In the genomic region with DNA sequence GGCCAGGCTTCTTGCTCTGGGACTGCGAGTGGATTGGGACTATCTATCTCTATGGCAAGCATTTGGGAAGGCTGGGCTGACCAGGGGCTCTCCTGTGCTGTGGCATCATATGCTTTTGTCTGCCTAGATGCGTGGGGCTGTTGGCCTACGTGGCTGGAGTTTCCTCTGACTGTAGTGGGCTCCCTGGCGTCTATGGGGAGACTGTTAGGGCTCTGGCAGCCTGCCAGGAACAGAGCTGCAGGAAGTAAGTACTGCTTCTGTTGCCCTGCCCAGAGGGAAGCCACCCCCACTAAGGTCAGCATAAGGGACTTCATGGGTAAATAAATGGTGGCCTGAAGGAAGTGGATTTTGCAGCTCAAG, we compare ENCODE assay signal across 8 mouse cellular contexts. TPM values are rescaled to one million over a fixed set of nuclear protein-coding genes. Genes with fewer than 3 reads are reported as not detected.
A peak's percentile ranks its signal among the peaks of the same experiment; 100 is the strongest.
DNase-seq lines count a peak whose midpoint lies in the region; ATAC-seq and TF ChIP-seq lines count a peak whose summit lies in the region.

No protein-coding gene starts in this region.

- peaks cover 5% of the 10 kb centered on the region for H3K4me1 ChIP-seq in ES-Bruce4 (ENCODE audit: control insufficient read depth, insufficient read depth, low read length)
- H3K4me1 ChIP-seq in embryonic facial prominence, embryonic 12.5 days, result peaks cover 40% of the 10 kb centered on the region
- H3K4me1 ChIP-seq in heart, embryonic 15.5 days (replicated peaks), result peaks cover 61% of the 10 kb centered on the region
- H3K4me1 ChIP-seq in kidney, postnatal 0 days (replicated peaks; ENCODE audit: insufficient read depth, low read length), result peaks cover 48% of the 10 kb centered on the region
- peaks cover 23% of the 10 kb centered on the region for H3K4me1 ChIP-seq in stomach, postnatal 0 days (replicated peaks; ENCODE audit: control insufficient read depth, insufficient read depth)

- no peaks in the 10 kb centered on the region for H3K9me3 ChIP-seq in ES-Bruce4 (replicated peaks; ENCODE audit: control insufficient read depth, insufficient read depth, low read length, poor library complexity, severe bottlenecking)
- no peaks in the 10 kb centered on the region for H3K9me3 ChIP-seq in embryonic facial prominence, embryonic 12.5 days
- no peaks in the 10 kb centered on the region for H3K9me3 ChIP-seq in heart, embryonic 15.5 days (replicated peaks)
- H3K9me3 ChIP-seq in kidney, postnatal 0 days (replicated peaks; ENCODE audit: low read length), result no peaks in the 10 kb centered on the region
- no peaks in the 10 kb centered on the region for H3K9me3 ChIP-seq in stomach, postnatal 0 days (ENCODE audit: control insufficient read depth, low read length)

- ATAC-seq in embryonic facial prominence, embryonic 12.5 days (ENCODE audit: insufficient number of reproducible peaks, insufficient read depth, low FRiP score, low TSS enrichment), result no peak
- no peak for ATAC-seq in heart, embryonic 15.5 days (replicated peaks; ENCODE audit: insufficient number of reproducible peaks, insufficient read depth, low FRiP score, low read depth)
- ATAC-seq in kidney, postnatal 0 days (replicated peaks; ENCODE audit: low FRiP score, low read depth), result no peak
- ATAC-seq in stomach, postnatal 0 days (ENCODE audit: low FRiP score, low TSS enrichment), result no peak

- no peak for TF ChIP-seq CTCF in ES-Bruce4 (IDR thresholded peaks at IDR 0.05; ENCODE audit: low read depth, low read length)
- TF ChIP-seq CTCF in kidney, postnatal 0 days (IDR thresholded peaks at IDR 0.05; ENCODE audit: low read depth), result no peak
- no peak for TF ChIP-seq CTCF in stomach, postnatal 0 days (IDR thresholded peaks at IDR 0.05; ENCODE audit: low read depth)

- H3K27me3 ChIP-seq in ES-Bruce4 (ENCODE audit: control insufficient read depth, insufficient read depth, low read length, poor library complexity, severe bottlenecking), result no peaks in the 10 kb centered on the region
- H3K27me3 ChIP-seq in embryonic facial prominence, embryonic 12.5 days, result no peaks in the 10 kb centered on the region
- no peaks in the 10 kb centered on the region for H3K27me3 ChIP-seq in heart, embryonic 15.5 days
- no peaks in the 10 kb centered on the region for H3K27me3 ChIP-seq in kidney, postnatal 0 days (ENCODE audit: insufficient read depth, low read length)
- H3K27me3 ChIP-seq in stomach, postnatal 0 days (ENCODE audit: control insufficient read depth, insufficient read depth, low read length), result no peaks in the 10 kb centered on the region

- H3K27ac ChIP-seq in ES-Bruce4 (ENCODE audit: insufficient read depth, low read length), result 0 out of 2 replicates have a peak overlapping the region, but pooled peaks have one; percentile 9
- peak overlapping the region; percentile 68 for H3K27ac ChIP-seq in embryonic facial prominence, embryonic 12.5 days
- H3K27ac ChIP-seq in heart, embryonic 15.5 days, result peak overlapping the region; percentile 100
- H3K27ac ChIP-seq in kidney, postnatal 0 days, result peak overlapping the region; percentile 32; the same call in 1 of the 2 replicates
- H3K27ac ChIP-seq in stomach, postnatal 0 days (replicated peaks), result peak overlapping the region; percentile 78

- peak overlapping the region; percentile 60; the same call in 1 of the 2 replicates for H3K4me3 ChIP-seq in ES-Bruce4 (ENCODE audit: low read depth, low read length)
- peak overlapping the region; percentile 99 for H3K4me3 ChIP-seq in embryonic facial prominence, embryonic 12.5 days
- H3K4me3 ChIP-seq in heart, embryonic 15.5 days, result peak overlapping the region; percentile 97
- H3K4me3 ChIP-seq in kidney, postnatal 0 days (replicated peaks; ENCODE audit: low read depth, low read length), result peak overlapping the region; percentile 96
- H3K4me3 ChIP-seq in stomach, postnatal 0 days (ENCODE audit: low read depth, low read length), result peak overlapping the region; percentile 94

- peaks cover 57% of the 10 kb centered on the region for H3K36me3 ChIP-seq in ES-Bruce4 (ENCODE audit: control insufficient read depth, insufficient read depth, low read length, poor library complexity, severe bottlenecking)
- peaks cover 58% of the 10 kb centered on the region for H3K36me3 ChIP-seq in embryonic facial prominence, embryonic 12.5 days
- H3K36me3 ChIP-seq in heart, embryonic 15.5 days, result peaks cover 44% of the 10 kb centered on the region
- peaks cover 40% of the 10 kb centered on the region for H3K36me3 ChIP-seq in kidney, postnatal 0 days (ENCODE audit: insufficient read depth, low read length)
- peaks cover 37% of the 10 kb centered on the region for H3K36me3 ChIP-seq in stomach, postnatal 0 days (ENCODE audit: control insufficient read depth, insufficient read depth, low read length)

- H3K4me2 ChIP-seq in embryonic facial prominence, embryonic 12.5 days (replicated peaks), result peak overlapping the region; percentile 99
- peak overlapping the region; percentile 79 for H3K4me2 ChIP-seq in heart, embryonic 15.5 days
- H3K4me2 ChIP-seq in kidney, postnatal 0 days (ENCODE audit: low read length), result peak overlapping the region; percentile 91
- H3K4me2 ChIP-seq in stomach, postnatal 0 days (replicated peaks; ENCODE audit: low read depth), result peak overlapping the region; percentile 92

- DNase-seq in embryo, embryonic 11 days, result peak; percentile 27
- DNase-seq in embryo, embryonic 10.5 days (ENCODE audit: low spot score), result no peak
- peak; percentile 81 for DNase-seq in kidney, postnatal 0 days (ENCODE audit: low spot score)
- peak; percentile 84 for DNase-seq in lung, postnatal 25 days (ENCODE audit: low spot score)
- DNase-seq in stomach, postnatal 0 days (ENCODE audit: low spot score), result peak; percentile 87

- no peak for TF ChIP-seq EP300 in ES-Bruce4 (IDR thresholded peaks at IDR 0.05; ENCODE audit: insufficient read depth, low read depth, low read length)
- TF ChIP-seq EP300 in stomach, postnatal 0 days (optimal IDR thresholded peaks at IDR 0.05), result no peak

- WGBS in embryonic facial prominence, embryonic 12.5 days, result 35% methylated on average over 4 of the region's 4 CpGs
- 10% methylated on average over 4 of the region's 4 CpGs for WGBS in heart, embryonic 15.5 days
- 1% methylated on average over 4 of the region's 4 CpGs for WGBS in kidney, postnatal 0 days
- WGBS in stomach, postnatal 0 days, result 6% methylated on average over 4 of the region's 4 CpGs

- no peak for TF ChIP-seq POLR2A in ES-Bruce4 (IDR thresholded peaks at IDR 0.05; ENCODE audit: insufficient read depth, low read length)

- peak overlapping the region; percentile 93; the same call in 1 of the 2 replicates for H3K9ac ChIP-seq in ES-Bruce4 (ENCODE audit: low read depth, poor library complexity, severe bottlenecking)
- peak overlapping the region; percentile 100 for H3K9ac ChIP-seq in embryonic facial prominence, embryonic 12.5 days
- H3K9ac ChIP-seq in heart, embryonic 15.5 days, result peak overlapping the region; percentile 98
- H3K9ac ChIP-seq in kidney, postnatal 0 days (ENCODE audit: low read depth, low read length), result peak overlapping the region; percentile 99
- H3K9ac ChIP-seq in stomach, postnatal 0 days (ENCODE audit: low read length), result peak overlapping the region; percentile 99; the same call in 1 of the 2 replicates

RNA-seq across cellular contexts. Expression of a gene that starts 3.2 kb away (rescaled TPM):
- polyA plus RNA-seq in ES-Bruce4 (2011; ENCODE audit: insufficient read depth, insufficient read length, low read depth, missing spikeins), result 628 and 695 TPM in 2 replicates
- 352 and 363 TPM in 2 replicates for polyA plus RNA-seq in embryonic facial prominence, embryonic 12.5 days (2016; fragmentation: Nextera tagmentation; extraction: Ambion mirVana)
- polyA plus RNA-seq in heart, embryonic 15.5 days (2015; fragmentation: Nextera tagmentation; extraction: Ambion mirVana), result 89.6 and 162 TPM in 2 replicates
- polyA plus RNA-seq in kidney, postnatal 0 days (2015; fragmentation: Nextera tagmentation; extraction: Ambion mirVana), result 220 and 238 TPM in 2 replicates
- polyA plus RNA-seq in stomach, postnatal 0 days (2015; fragmentation: Nextera tagmentation; extraction: Ambion mirVana), result 99.3 and 103 TPM in 2 replicates

RNA-seq across cellular contexts. Expression of a gene that starts 16.8 kb away (rescaled TPM):
- 8.7 and 13.1 TPM in 2 replicates for polyA plus RNA-seq in ES-Bruce4 (2011; ENCODE audit: insufficient read depth, insufficient read length, low read depth, missing spikeins)
- 10.1 and 11.3 TPM in 2 replicates for polyA plus RNA-seq in embryonic facial prominence, embryonic 12.5 days (2016; fragmentation: Nextera tagmentation; extraction: Ambion mirVana)
- 1.1 and 3.0 TPM in 2 replicates for polyA plus RNA-seq in heart, embryonic 15.5 days (2015; fragmentation: Nextera tagmentation; extraction: Ambion mirVana)
- 6.5 and 7.9 TPM in 2 replicates for polyA plus RNA-seq in kidney, postnatal 0 days (2015; fragmentation: Nextera tagmentation; extraction: Ambion mirVana)
- 0.86 and 0.87 TPM in 2 replicates for polyA plus RNA-seq in stomach, postnatal 0 days (2015; fragmentation: Nextera tagmentation; extraction: Ambion mirVana)

RNA-seq across cellular contexts. Expression of a gene that starts 17.0 kb away (rescaled TPM):
- polyA plus RNA-seq in ES-Bruce4 (2011; ENCODE audit: insufficient read depth, insufficient read length, low read depth, missing spikeins), result 6.4 and 8.3 TPM in 2 replicates
- 169 and 181 TPM in 2 replicates for polyA plus RNA-seq in embryonic facial prominence, embryonic 12.5 days (2016; fragmentation: Nextera tagmentation; extraction: Ambion mirVana)
- polyA plus RNA-seq in heart, embryonic 15.5 days (2015; fragmentation: Nextera tagmentation; extraction: Ambion mirVana), result 8.6 and 15.3 TPM in 2 replicates
- 37.0 and 41.5 TPM in 2 replicates for polyA plus RNA-seq in kidney, postnatal 0 days (2015; fragmentation: Nextera tagmentation; extraction: Ambion mirVana)
- 5.5 and 7.0 TPM in 2 replicates for polyA plus RNA-seq in stomach, postnatal 0 days (2015; fragmentation: Nextera tagmentation; extraction: Ambion mirVana)

RNA-seq across cellular contexts. Expression of a gene that starts 28.6 kb away (rescaled TPM):
- polyA plus RNA-seq in ES-Bruce4 (2011; ENCODE audit: insufficient read depth, insufficient read length, low read depth, missing spikeins), result not detected in 2 replicates
- 0.33 and 0.55 TPM in 2 replicates for polyA plus RNA-seq in embryonic facial prominence, embryonic 12.5 days (2016; fragmentation: Nextera tagmentation; extraction: Ambion mirVana)
- 0.25 and 2.0 TPM in 2 replicates for polyA plus RNA-seq in heart, embryonic 15.5 days (2015; fragmentation: Nextera tagmentation; extraction: Ambion mirVana)
- 0.14 TPM in 1 of 2 replicates, not detected in the other for polyA plus RNA-seq in kidney, postnatal 0 days (2015; fragmentation: Nextera tagmentation; extraction: Ambion mirVana)
- polyA plus RNA-seq in stomach, postnatal 0 days (2015; fragmentation: Nextera tagmentation; extraction: Ambion mirVana), result 0.30 and 0.55 TPM in 2 replicates

RNA-seq across cellular contexts. Expression of a gene that starts 33.2 kb away (rescaled TPM):
- not detected in 2 replicates for polyA plus RNA-seq in ES-Bruce4 (2011; ENCODE audit: insufficient read depth, insufficient read length, low read depth, missing spikeins)
- not detected in 2 replicates for polyA plus RNA-seq in embryonic facial prominence, embryonic 12.5 days (2016; fragmentation: Nextera tagmentation; extraction: Ambion mirVana)
- not detected in 2 replicates for polyA plus RNA-seq in heart, embryonic 15.5 days (2015; fragmentation: Nextera tagmentation; extraction: Ambion mirVana)
- 0.13 TPM in 1 of 2 replicates, not detected in the other for polyA plus RNA-seq in kidney, postnatal 0 days (2015; fragmentation: Nextera tagmentation; extraction: Ambion mirVana)
- polyA plus RNA-seq in stomach, postnatal 0 days (2015; fragmentation: Nextera tagmentation; extraction: Ambion mirVana), result not detected in 2 replicates

Comparison
In these comparisons a context has a peak if more than half of its experiments do, and no peak if none do; other contexts are left out.
1. H3K27ac ChIP-seq: peak in every context shown above with its lines; median percentile 100 in heart, embryonic 15.5 days; 78 in stomach, postnatal 0 days; 68 in embryonic facial prominence, embryonic 12.5 days; 32 in kidney, postnatal 0 days; 9 in ES-Bruce4.